Mouse (Mus musculus) ES-Bruce4 (cell line): ENCODE data around the gene Pirt.

Experiments used
- CTCF ChIP-seq: IDR thresholded peaks from one replicate; pipeline ENCODE4 v1.8.1; 2011; ENCODE audit warnings: low read depth, low read length
- EP300 ChIP-seq: IDR thresholded peaks from 2 replicates; pipeline ENCODE4 v1.6.1; 2011; ENCODE audit warnings: low read depth, low read length; ENCODE audit not compliant: insufficient read depth
- POLR2A ChIP-seq: IDR thresholded peaks from one replicate; pipeline ENCODE4 v1.8.1; 2011; ENCODE audit warnings: low read length; ENCODE audit not compliant: insufficient read depth

- TF ChIP-seq CTCF: peak; percentile 57
- no peak for TF ChIP-seq POLR2A
- no peak for TF ChIP-seq EP300
Observed at GRCm38 (mm10) chr11:66898747-66899146, 13.0 kb upstream of the Pirt start.
